Mouse (Mus musculus): ENCODE data around the gene Dlg5.

- no peak for TF ChIP-seq CTCF (IDR thresholded peaks at IDR 0.05; ENCODE audit: low read depth)
- no peak for TF ChIP-seq EP300 (IDR thresholded peaks at IDR 0.05; ENCODE audit: low read depth)
These were observed 29.7 kb downstream of the Dlg5 start for GRCm38 (mm10) chr14:24216064-24216463.
